Mouse (Mus musculus): Measurements from ENCODE around the gene Btbd1.

Gene Btbd1

GRCm38 (mm10) chr7:81775325-81775724, 53.9 kb downstream of the Btbd1 start:
- no peak for DNase-seq

DNA sequence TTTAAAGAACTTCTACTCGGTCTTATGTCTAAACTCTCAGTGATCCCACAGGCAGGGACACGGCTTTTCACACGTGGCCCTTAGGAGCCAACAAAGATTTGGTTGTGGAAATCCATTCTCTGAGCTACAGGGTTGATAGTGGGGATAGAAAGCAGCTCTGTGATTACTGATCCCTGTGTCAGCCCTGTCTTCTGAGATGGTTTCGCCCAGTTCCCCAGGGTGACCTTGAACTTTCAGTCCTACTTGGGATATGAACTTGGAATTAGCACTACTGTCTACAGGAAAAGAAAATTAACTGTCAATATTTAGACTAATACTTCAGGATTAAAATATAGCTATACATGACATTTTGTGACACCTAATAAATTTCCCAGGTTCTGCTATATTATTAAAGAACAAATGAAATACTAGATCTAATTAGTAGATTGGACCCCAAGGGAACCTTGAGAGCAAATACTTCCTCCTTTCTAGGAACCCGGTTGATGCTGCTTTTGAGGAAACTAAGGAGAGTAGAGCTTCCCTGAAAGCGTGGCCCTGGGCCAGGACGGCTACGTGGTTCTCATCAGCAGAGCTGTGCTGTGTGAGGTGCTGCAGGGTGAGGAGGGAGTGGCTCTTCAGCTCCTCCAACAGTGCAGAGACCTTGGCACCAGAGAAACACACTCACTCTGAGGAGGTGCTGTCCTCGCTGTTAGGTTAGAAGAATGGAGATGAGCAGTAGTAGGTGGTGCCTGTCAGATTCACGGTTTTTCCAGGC, 56.3 kb downstream of the Btbd1 start:
- DNase-seq, result no peak

DNA sequence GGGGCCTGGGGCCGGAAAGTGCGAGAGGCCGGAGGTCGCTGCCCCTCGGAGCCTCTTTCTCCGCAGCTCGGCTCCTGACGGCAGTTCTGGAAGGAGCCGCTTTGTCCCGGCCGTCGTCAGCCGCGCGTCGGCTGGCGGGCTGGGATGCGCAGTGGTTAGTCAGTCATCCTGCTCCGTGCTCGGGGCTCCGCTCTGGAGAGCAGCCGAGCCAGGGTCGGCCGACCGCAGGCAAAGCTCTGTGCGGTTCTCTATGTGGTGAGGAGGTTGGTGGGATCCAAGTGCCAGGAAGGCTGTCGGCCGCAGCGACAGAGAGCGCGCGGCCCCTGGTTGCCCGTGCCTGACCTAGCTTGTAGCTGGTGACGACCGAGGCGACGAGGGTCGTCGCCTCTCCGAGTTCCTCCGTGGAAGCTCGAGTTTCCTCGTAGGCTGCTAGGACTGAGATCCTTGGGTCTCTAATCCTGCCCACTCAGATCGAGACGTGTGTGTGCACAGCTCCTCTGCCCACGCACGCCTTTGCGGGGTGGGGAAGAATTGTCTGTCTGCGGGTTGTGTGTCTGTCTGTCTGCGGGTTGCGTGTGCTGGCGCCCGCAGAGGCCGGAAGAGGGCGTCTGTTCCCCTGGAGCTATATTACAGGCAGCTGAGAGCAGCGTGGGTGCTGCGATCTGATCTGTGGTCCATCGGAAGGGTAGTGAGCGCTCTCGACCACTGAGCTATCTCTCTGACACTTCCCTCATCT, 66.0 kb downstream of the Btbd1 start:
- peak; percentile 48 for DNase-seq

DNA sequence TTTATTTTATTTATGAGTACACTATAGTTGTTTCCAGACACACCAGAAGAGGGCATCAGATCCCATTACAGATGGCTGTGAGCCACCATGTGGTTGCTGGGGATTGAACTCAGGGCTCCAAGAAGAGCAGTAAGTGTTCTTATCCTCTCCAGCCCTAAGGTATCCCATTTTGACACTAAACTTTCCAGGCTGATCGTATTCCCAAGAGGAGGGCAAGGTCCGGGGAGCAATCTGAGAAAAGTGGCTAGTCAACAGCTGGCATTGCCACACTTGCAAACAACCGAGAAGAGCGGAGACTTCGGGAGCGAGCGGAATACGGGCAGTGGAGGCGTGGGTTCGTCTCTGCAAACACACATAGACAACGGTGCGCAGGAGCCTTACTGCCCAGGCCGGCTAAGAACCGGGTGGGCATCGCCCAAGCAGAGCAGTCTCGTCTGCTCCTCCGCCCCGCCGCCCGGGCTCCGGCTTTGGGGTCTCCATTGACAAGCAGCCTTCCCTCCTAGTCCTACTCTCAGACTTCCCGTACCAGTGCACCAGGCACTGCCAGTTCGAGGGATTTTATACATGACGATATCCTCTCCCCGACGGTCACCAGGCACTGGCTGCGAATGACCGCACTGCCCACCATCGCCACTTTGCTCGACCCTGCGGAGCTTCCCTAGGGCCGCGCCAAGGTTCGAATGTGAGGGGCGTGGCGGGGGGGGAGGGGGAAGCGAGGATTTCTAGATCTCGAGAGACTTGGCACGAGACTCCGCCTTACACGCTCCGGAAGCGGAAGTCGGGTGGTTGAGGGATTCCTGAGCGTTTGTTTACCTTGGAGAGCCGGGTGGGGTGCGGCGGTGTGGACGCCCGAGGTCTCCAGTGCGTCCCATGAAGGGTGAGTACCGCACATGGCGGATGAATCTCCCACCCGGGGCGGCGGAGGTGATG, 66.8 kb downstream of the Btbd1 start, which contains the start of gene Ramac:
Ramac (plus strand) TSS at position 746 of the 930 bp plus-strand sequence.
- peak; percentile 94 for DNase-seq

DNA sequence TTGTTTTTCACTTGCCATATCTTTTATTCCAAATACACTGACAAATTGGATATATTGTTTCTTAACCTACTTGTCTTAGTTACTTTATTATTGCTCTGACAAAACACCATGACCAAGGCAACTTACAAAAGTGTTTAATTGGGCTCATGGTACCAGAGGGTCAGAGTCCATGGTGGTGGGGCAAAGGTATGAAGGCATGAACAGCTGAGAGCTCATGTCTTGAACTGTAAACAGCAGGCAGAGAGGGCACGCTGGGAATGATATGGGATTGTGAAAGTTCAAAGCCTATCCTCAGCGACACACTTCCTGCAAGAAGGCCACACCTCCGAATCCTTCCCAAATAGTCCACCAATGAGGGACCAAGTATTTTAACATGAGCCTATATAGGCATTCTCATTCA, 81.3 kb downstream of the Btbd1 start:
- no peak for DNase-seq

- no peak for DNase-seq
Observed at GRCm38 (mm10) chr7:81744145-81744544, 85.1 kb downstream of the Btbd1 start.
